Mouse (Mus musculus): ENCODE measurements around the gene Kcnip3. TPM values are rescaled to one million over a fixed set of nuclear protein-coding genes. Genes with fewer than 3 reads are reported as not detected.

Kcnip3 gene
- not detected in 2 replicates for total RNA-seq (2014; fragmentation: Nextera tagmentation)
- total RNA-seq (2017): 0.15 TPM in 1 of 2 replicates, not detected in the other

- ATAC-seq (replicated peaks; ENCODE audit: low FRiP score, low TSS enrichment, poor library complexity, severe bottlenecking): no peak
Measured at GRCm38 (mm10) chr2:127522006-127522441, at the start of gene Kcnip3. TSS of gene Kcnip3 (minus strand) at chr2:127522094.

GRCm38 (mm10) chr2:127559070-127559966 lies 37.4 kb upstream of the Kcnip3 start:
- ATAC-seq (replicated peaks; ENCODE audit: low FRiP score, low TSS enrichment, poor library complexity, severe bottlenecking): peak; percentile 99

GRCm38 (mm10) chr2:127551078-127551477 lies 29.2 kb upstream of the Kcnip3 start:
- 0 out of 2 replicates have a peak, but pooled peaks have one; percentile 33 for ATAC-seq (replicated peaks; ENCODE audit: low FRiP score, low TSS enrichment, poor library complexity, severe bottlenecking)

GRCm38 (mm10) chr2:127550446-127550845 lies 28.6 kb upstream of the Kcnip3 start:
- ATAC-seq (replicated peaks; ENCODE audit: low FRiP score, low TSS enrichment, poor library complexity, severe bottlenecking): no peak

GRCm38 (mm10) chr2:127549711-127550110 lies 27.8 kb upstream of the Kcnip3 start:
- no peak for ATAC-seq (replicated peaks; ENCODE audit: low FRiP score, low TSS enrichment, poor library complexity, severe bottlenecking)

GRCm38 (mm10) chr2:127548342-127549074 lies 26.6 kb upstream of the Kcnip3 start:
- ATAC-seq (replicated peaks; ENCODE audit: low FRiP score, low TSS enrichment, poor library complexity, severe bottlenecking): peak; percentile 75

- no peak for ATAC-seq (replicated peaks; ENCODE audit: low FRiP score, low TSS enrichment, poor library complexity, severe bottlenecking)
Measured at GRCm38 (mm10) chr2:127541697-127542096, 19.8 kb upstream of the Kcnip3 start.

- no peak for ATAC-seq (replicated peaks; ENCODE audit: low FRiP score, low TSS enrichment, poor library complexity, severe bottlenecking)
Measured at GRCm38 (mm10) chr2:127541185-127541584, 19.3 kb upstream of the Kcnip3 start, which contains the start of gene Prom2. TSS of gene Prom2 (minus strand) at chr2:127541467.

GRCm38 (mm10) chr2:127539494-127539893 lies 17.6 kb upstream of the Kcnip3 start:
- ATAC-seq (replicated peaks; ENCODE audit: low FRiP score, low TSS enrichment, poor library complexity, severe bottlenecking): peak; percentile 47

GRCm38 (mm10) chr2:127537548-127537947 lies 15.7 kb upstream of the Kcnip3 start:
- no peak for ATAC-seq (replicated peaks; ENCODE audit: low FRiP score, low TSS enrichment, poor library complexity, severe bottlenecking)

- no peak for ATAC-seq (replicated peaks; ENCODE audit: low FRiP score, low TSS enrichment, poor library complexity, severe bottlenecking)
Measured at GRCm38 (mm10) chr2:127535363-127535762, 13.5 kb upstream of the Kcnip3 start.

GRCm38 (mm10) chr2:127532379-127532778 lies 10.5 kb upstream of the Kcnip3 start:
- no peak for ATAC-seq (replicated peaks; ENCODE audit: low FRiP score, low TSS enrichment, poor library complexity, severe bottlenecking)

- ATAC-seq (replicated peaks; ENCODE audit: low FRiP score, low TSS enrichment, poor library complexity, severe bottlenecking): no peak
Measured at GRCm38 (mm10) chr2:127531592-127531991, 9.7 kb upstream of the Kcnip3 start.

GRCm38 (mm10) chr2:127530418-127530817 lies 8.5 kb upstream of the Kcnip3 start:
- ATAC-seq (replicated peaks; ENCODE audit: low FRiP score, low TSS enrichment, poor library complexity, severe bottlenecking): no peak

GRCm38 (mm10) chr2:127525004-127525775 lies 3.3 kb upstream of the Kcnip3 start:
- no peak for ATAC-seq (replicated peaks; ENCODE audit: low FRiP score, low TSS enrichment, poor library complexity, severe bottlenecking)

- ATAC-seq (replicated peaks; ENCODE audit: low FRiP score, low TSS enrichment, poor library complexity, severe bottlenecking): peak; percentile 57
Measured at GRCm38 (mm10) chr2:127523950-127524729, 2.2 kb upstream of the Kcnip3 start.

GRCm38 (mm10) chr2:127521172-127522005 lies 505 bp downstream of the Kcnip3 start:
- no peak for ATAC-seq (replicated peaks; ENCODE audit: low FRiP score, low TSS enrichment, poor library complexity, severe bottlenecking)

- no peak for ATAC-seq (replicated peaks; ENCODE audit: low FRiP score, low TSS enrichment, poor library complexity, severe bottlenecking)
Measured at GRCm38 (mm10) chr2:127520123-127520522, 1.8 kb downstream of the Kcnip3 start.
